Mouse (Mus musculus) G1E (cell line): ENCODE measurements around the gene Dxo. TPM values are rescaled to one million over a fixed set of nuclear protein-coding genes. Genes with fewer than 3 reads are reported as not detected.

Experiments used
- ATAC-seq: 2 replicates; pipeline ENCODE4 v1.8.0; 2016; ENCODE audit warnings: mild to moderate bottlenecking; ENCODE audit not compliant: insufficient number of reproducible peaks, poor library complexity, low FRiP score, severe bottlenecking; ENCODE audit errors: extremely low read depth
- DNase-seq: peaks from one replicate; pipeline ENCODE4 v3.0.0; 2012; ENCODE audit warnings: low spot score
- H3K27me3 ChIP-seq: 2 replicates; pipeline ENCODE4 v1.6.1; 2012; ENCODE audit warnings: mild to moderate bottlenecking, low read length, inconsistent platforms; ENCODE audit not compliant: insufficient read depth
- H3K36me3 ChIP-seq: replicated peaks from 2 replicates; pipeline ENCODE3; 2012; ENCODE audit warnings: mild to moderate bottlenecking, inconsistent platforms
- H3K4me1 ChIP-seq: 2 replicates; pipeline ENCODE4 v1.6.1; 2012; ENCODE audit warnings: low read depth, low read length, inconsistent platforms, mixed read lengths; ENCODE audit not compliant: insufficient read depth
- H3K4me3 ChIP-seq: 2 replicates; pipeline ENCODE4 v1.5.1; 2012; ENCODE audit warnings: low read depth, mild to moderate bottlenecking, inconsistent platforms, low read length, moderate library complexity, mixed read lengths
- H3K9me3 ChIP-seq: replicated peaks from 2 replicates; pipeline ENCODE4 v1.6.1; 2012; ENCODE audit warnings: inconsistent platforms
- CTCF ChIP-seq: IDR thresholded peaks from 2 replicates; pipeline ENCODE4 v1.5.1; 2012; ENCODE audit warnings: low read depth, low read length, inconsistent platforms, mixed read lengths
- GATA1 ChIP-seq: IDR thresholded peaks from 2 replicates; pipeline ENCODE4 v1.6.1; 2012; ENCODE audit warnings: borderline replicate concordance, low read length, inconsistent platforms, mixed read lengths
- GATA2 ChIP-seq: IDR thresholded peaks from 2 replicates; pipeline ENCODE4 v1.6.1; 2012; ENCODE audit warnings: low read depth, low read length, inconsistent platforms, borderline replicate concordance
- POLR2AphosphoS5 ChIP-seq: IDR thresholded peaks from 2 replicates; pipeline ENCODE4 v1.6.1; 2012; ENCODE audit warnings: low read depth, low read length, inconsistent platforms; ENCODE audit not compliant: insufficient replicate concordance
- TAL1 ChIP-seq: conservative IDR thresholded peaks from 2 replicates; pipeline ENCODE4 v1.6.1; 2012; ENCODE audit warnings: low read depth, low read length, inconsistent platforms, mixed read lengths
- polyA plus RNA-seq: library from polyadenylated mRNA; stranded (reverse); fragments of >175 nt; gene quantifications from 2 replicates; pipeline ENCODE4 v1.2.3, GENCODE M21; 2012
- total RNA-seq, 2 experiments: library from RNA; stranded (forward) in 1 of 2; stranded (reverse) in 1 of 2; fragments of 200-1000 nt in 1 of 2; fragments of >200 nt in 1 of 2; fragmentation: Nextera tagmentation in 1 of 2; gene quantifications; 2 replicates each; pipeline ENCODE4 v1.2.3; 2014 to 2017

The Dxo gene
- total and polyA plus RNA-seq, 3 experiments = 18.2 to 70.5 (median 25.4) TPM

- peaks cover 80% of the 10 kb centered on the region for H3K36me3 ChIP-seq
- ATAC-seq = peak; percentile 62
These were observed 514 bp upstream of the Dxo start for GRCm38 (mm10) chr17:34836155-34836855.

GRCm38 (mm10) chr17:34837464-34838324, 875 bp downstream of the Dxo start:
- no peak for ATAC-seq
- Histone ChIP-seq H3K9me3 (no peaks in the 10 kb centered on the region), H3K4me3 (peak overlapping the region; percentile 97), H3K36me3 (peaks cover 83% of the 10 kb centered on the region), H3K4me1 (peaks cover 64% of the 10 kb centered on the region), H3K27me3 (no peaks in the 10 kb centered on the region)
- TF ChIP-seq GATA1 (no peak), TAL1 (no peak), POLR2AphosphoS5 (no peak), GATA2 (no peak), CTCF (no peak)
- DNase-seq = no peak

More at GRCm38 (mm10) chr17:34836155-34836855, 514 bp upstream of the Dxo start:
- Histone ChIP-seq H3K4me1 (peaks cover 54% of the 10 kb centered on the region), H3K4me3 (peak overlapping the region; percentile 97), H3K9me3 (no peaks in the 10 kb centered on the region), H3K27me3 (no peaks in the 10 kb centered on the region)
- peak; percentile 86 for DNase-seq
- TF ChIP-seq GATA2 (no peak), TAL1 (no peak), CTCF (no peak), POLR2AphosphoS5 (no peak)

- H3K27me3 ChIP-seq = no peaks in the 10 kb centered on the region
- DNase-seq = no peak
- peaks cover 83% of the 10 kb centered on the region for H3K36me3 ChIP-seq
- TF ChIP-seq CTCF (no peak), POLR2AphosphoS5 (no peak), GATA1 (no peak), TAL1 (no peak), GATA2 (no peak)
- no peak for ATAC-seq
- no peaks in the 10 kb centered on the region for H3K9me3 ChIP-seq
- peak overlapping the region; percentile 43; the same call in 1 of the 2 replicates for H3K4me3 ChIP-seq
- peaks cover 64% of the 10 kb centered on the region for H3K4me1 ChIP-seq
These were observed 2.0 kb downstream of the Dxo start for GRCm38 (mm10) chr17:34838785-34839184.

- TF ChIP-seq POLR2AphosphoS5 = no peak
- no peak for TF ChIP-seq GATA2
- no peak for TF ChIP-seq TAL1
- no peaks in the 10 kb centered on the region for H3K27me3 ChIP-seq
- H3K36me3 ChIP-seq = peaks cover 84% of the 10 kb centered on the region
- ATAC-seq (no peak), DNase-seq (no peak)
- no peak overlapping the region for H3K4me3 ChIP-seq
- H3K9me3 ChIP-seq = no peaks in the 10 kb centered on the region
- peaks cover 56% of the 10 kb centered on the region for H3K4me1 ChIP-seq
These were observed 4.0 kb downstream of the Dxo start for GRCm38 (mm10) chr17:34840736-34841307.

GRCm38 (mm10) chr17:34844884-34845283, 8.1 kb downstream of the Dxo start:
- TF ChIP-seq POLR2AphosphoS5 (no peak), CTCF (no peak), TAL1 (no peak), GATA1 (no peak), GATA2 (no peak)
- H3K27me3 ChIP-seq = no peaks in the 10 kb centered on the region
- H3K4me3 ChIP-seq = no peak overlapping the region
- DNase-seq = no peak
- no peaks in the 10 kb centered on the region for H3K9me3 ChIP-seq
- no peak for ATAC-seq
- H3K36me3 ChIP-seq = peaks cover 91% of the 10 kb centered on the region
- H3K4me1 ChIP-seq = peaks cover 48% of the 10 kb centered on the region

GRCm38 (mm10) chr17:34847192-34847591, 10.4 kb downstream of the Dxo start:
- DNase-seq = no peak
- no peak for ATAC-seq
- Histone ChIP-seq H3K27me3 (no peaks in the 10 kb centered on the region), H3K9me3 (no peaks in the 10 kb centered on the region), H3K4me3 (no peak overlapping the region), H3K36me3 (peaks cover 80% of the 10 kb centered on the region), H3K4me1 (peaks cover 44% of the 10 kb centered on the region)
- no peak for TF ChIP-seq GATA1
